Mouse (Mus musculus) layer of hippocampus, postnatal 36 days (tissue): Measurements from ENCODE around the gene Tmem104. TPM values are rescaled to one million over a fixed set of nuclear protein-coding genes. Genes with fewer than 3 reads are reported as not detected.

Source experiments
- DNase-seq, 2 experiments: peaks; one replicate each; pipeline ENCODE4 v3.0.0; 2022
- total RNA-seq, 2 experiments: library from RNA; stranded (reverse); gene quantifications; 2 replicates each; pipeline ENCODE4 v1.2.3; 2021

Gene Tmem104
- total RNA-seq, 2 experiments from 2014 or later, result 16.7 to 19.1 TPM

DNA sequence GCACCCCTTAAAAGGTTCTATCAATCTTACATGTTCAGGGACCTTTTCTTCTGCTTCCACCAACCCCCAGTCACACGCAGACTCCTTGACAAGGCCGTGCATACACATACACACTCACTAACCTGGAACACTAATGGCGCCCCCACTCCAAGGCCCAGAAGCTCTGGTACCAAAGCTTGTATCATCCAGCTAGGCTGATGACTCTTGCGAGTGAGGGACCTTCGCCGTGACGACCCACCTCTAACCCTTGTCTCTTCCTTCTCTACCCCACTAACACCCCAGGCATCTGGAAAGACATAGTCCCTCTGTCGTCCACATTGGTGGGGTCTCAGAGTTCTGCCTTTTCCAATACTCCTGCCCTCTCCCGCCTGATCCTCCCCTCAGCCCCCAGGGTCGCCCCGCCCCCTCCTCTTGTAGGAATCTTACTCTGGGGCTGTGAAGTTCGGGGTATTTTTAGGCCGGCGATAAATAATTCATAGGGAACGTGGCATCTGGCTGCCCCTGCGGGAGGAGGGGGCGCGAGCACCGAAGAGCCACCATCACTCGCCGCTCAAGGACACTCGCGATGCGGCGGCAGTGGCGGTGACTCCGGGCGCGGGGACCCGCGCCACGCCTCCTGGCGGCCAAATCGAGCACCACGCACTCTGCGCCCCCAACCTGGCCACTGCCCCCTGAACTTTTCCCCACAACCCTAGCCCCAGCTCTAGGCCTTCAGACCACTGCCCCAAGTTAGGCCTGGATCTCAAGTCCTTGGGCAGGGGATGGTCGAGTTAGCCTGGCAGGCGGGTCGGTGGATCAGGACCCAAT, 77.8 kb downstream of the Tmem104 start:
- no peak for DNase-seq

DNA sequence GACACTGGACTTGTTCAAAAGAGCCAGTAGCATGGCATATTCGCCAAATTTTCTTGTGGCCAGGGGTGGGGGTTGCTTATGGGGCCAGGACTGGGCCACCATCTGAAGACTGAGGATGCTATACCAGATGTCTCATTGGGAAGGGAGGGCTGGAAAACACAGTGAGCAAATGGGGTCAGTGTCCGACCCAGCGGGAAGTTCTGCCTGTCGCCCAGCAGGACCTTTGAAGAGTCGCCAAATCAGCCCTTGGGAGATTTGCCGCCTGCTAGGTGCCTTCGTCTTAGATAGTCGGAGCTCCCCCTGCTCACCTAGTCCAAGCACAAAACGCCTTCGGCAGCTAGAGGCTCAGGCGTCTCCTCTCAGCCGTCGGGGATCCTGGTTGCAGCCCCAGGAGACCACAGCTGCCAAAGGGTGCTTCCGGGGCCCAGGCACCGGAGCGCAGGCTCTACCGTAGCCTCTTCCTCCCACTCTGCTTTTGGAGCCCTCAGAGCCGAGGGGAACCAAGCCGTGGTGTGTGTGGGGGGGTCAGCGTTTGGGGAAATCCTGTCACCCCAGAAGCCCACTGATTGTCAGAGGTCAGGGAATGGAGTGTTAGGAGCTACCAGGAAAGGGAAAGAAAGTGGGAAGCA, 78.6 kb downstream of the Tmem104 start:
- DNase-seq, result no peak

DNA sequence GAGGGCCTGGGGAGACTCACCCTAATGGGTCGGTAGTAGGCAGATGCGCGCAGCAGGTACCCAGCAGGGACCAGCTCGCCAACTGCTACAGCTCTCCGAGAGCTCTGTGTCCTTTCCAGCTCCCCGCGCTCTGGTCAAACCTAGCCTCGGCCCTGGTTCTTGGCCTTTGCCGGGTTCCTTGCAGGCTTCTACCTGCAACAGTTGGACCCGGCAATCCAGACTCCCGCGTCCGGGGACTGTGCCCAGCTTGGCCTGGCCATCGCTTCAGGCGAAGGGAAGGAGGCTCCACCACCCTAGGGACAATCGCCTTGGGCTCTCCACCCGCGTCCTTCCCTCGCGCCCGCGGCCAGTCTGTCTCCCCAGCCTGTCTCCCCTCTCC, 79.1 kb downstream of the Tmem104 start:
- DNase-seq, result no peak

DNA sequence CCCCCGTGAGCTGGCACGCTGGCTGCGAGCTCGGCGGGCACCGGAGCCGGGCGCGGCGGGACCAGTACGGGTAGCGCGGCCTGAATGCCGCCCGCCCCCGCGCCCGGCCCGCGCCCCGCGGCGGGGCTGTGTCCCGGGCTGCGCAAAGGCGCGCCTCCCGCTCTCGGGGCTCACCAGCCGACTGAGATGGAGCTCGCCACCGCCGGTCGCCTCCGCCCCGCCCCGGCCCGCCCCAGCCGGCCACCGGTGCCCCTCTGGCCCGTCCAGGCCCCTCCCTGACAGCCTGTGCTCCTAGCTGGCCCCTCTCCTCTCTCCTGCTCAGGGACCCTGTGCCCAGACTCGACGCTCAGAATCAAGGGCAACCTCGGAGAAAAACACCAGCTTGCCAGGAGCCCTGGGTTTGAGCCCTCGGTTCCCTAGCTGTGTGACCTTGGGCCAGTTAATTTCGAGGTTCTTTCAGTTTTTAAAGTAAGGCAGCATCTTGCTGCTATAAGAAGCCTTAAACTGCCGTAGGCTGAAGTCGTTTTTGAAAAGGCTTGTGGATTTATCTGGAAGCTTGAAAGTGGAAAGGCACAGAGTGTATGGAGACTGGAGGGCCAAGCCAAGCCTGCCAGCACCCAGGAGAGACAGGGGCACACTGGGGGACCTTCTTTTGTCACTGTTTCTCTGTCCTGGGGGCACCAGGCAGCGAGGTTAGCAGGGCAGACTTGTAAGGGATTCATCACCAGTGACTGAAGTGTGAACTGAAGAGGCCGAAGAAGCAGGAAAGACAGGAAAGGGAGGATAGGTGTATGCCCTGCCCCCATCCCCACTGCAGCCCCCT, 80.0 kb downstream of the Tmem104 start, which contains the start of gene Grin2c:
TSS of gene Grin2c (minus strand) at position 183 of the 823 bp plus-strand sequence.
- no peak for DNase-seq

DNA sequence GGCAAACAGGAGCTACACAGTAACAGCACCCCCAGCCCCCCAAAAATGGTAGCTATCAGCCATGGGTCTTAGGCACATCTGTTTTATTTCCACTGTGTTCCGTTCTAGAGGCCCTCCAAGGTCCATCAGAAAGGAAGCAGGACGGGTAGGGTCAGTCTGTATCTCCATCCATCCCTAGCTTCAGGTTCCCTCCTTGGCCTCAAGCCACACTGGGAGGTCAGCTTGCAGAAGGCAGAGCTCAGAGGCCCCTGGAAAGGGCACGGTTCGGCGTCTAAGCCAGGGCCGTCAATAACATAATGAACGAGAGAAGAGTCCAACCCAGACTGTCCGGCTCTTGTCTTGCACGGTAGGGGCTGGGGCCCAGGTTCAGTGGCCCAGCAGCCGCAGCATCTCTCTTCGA, 80.7 kb downstream of the Tmem104 start:
- DNase-seq, result no peak

DNA sequence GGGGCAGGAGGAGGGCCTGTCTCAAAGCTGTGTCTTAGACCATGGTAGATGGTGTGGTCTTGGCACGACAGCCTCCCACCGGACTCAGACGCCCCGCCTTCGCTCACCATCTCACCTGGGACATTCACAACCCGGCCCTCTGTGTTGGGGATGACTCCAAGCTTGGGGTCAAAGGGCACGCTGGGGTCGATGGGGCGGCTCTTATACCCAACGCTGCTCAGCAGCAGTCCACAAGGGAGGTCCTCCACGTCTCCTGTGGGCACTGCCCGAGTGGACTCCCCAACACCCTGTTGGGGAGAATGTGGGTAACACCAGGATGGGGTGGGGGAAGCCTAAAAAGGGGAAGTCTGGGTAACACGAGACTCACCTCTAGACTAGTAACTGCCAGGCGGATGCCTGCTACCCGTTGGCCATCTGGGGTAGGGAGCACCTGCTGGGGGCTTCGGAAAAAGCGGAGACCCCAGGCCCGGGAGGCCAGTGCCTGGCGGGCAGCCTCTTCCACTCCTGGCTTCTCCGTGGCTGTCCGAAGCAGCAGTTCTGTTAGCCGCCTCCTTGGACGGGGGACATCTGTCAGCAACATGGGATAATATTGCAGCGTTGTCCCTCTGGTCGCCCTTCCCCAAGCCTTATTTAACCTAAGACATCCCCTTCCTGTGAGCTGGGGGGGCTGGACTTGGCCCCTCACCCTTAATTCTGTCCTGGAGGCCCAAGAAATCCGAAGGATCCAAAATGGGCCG, 82.2 kb downstream of the Tmem104 start:
- no peak for DNase-seq

DNA sequence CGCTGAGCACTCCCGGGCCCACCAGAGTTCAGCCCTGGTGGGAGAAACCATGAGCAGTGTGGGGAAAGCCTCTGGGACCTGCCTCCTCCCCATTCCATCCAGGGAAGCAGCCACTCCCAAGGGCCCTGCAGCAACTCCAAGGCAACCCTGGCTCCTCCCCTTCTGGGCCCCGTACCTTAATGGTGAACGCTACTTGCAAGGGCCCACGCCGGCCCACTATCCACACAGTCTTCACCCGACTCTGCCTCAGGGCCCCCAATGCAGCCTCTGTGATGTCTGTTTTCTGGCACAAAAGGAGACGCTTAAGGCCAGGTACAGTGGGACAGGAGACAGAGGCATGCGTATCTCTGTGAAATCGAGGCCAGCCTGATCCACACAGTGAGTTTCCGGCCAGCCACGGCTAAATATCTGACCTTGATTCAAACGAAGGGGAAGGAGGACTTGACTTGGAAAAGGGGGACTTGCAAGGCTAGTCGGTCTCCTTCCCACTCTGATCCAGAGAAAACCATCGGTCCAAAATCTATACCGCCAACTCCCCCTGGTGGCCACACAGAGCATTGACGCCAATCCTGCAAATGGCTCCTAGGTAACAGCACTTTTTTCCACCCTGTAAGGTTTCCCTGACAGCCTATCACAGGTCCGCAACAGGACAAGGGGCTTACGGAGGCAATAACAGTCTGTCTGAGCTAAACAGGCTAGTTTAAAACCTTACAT, 83.0 kb downstream of the Tmem104 start:
- DNase-seq, result peak; percentile 80 to 85

DNA sequence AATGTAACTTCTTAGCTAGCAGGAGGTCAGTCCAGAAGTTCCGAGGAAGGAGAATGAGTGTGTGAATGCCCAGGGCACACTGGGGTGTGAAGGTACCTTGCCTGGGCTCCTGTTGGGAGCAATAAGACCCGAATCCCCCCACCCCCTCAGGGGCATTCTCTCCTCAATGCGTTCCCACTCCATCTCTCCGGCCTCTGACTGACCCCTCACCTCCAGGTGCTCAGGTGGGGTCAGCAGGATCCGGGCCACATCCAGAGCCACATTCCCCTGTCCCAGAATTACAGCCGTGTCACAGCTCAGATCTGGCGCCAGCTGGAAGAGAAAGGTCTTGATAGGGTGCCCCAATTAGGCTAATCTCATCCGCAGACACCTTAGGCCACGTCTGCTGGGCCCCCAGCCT, 83.8 kb downstream of the Tmem104 start:
- no peak for DNase-seq

DNA sequence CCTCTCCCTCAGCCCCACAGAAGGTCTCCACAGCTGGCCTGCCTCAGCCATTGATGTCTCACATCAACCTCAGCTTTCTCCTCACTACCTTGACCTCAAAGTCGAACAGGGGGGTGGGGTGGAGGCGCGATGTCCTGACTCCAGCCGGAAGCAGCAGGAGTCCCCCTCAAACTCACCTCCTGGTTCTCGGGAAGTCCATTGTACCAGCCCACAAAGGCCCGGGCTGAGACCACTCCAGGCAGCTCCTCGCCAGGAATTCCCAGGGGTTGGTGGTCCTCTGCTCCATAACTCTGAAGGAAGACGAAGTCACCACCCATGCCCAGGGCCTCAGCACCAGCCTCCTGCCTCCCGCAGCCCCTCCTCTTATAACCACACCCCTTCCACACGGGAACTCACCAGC, 84.2 kb downstream of the Tmem104 start:
- DNase-seq, result no peak

DNA sequence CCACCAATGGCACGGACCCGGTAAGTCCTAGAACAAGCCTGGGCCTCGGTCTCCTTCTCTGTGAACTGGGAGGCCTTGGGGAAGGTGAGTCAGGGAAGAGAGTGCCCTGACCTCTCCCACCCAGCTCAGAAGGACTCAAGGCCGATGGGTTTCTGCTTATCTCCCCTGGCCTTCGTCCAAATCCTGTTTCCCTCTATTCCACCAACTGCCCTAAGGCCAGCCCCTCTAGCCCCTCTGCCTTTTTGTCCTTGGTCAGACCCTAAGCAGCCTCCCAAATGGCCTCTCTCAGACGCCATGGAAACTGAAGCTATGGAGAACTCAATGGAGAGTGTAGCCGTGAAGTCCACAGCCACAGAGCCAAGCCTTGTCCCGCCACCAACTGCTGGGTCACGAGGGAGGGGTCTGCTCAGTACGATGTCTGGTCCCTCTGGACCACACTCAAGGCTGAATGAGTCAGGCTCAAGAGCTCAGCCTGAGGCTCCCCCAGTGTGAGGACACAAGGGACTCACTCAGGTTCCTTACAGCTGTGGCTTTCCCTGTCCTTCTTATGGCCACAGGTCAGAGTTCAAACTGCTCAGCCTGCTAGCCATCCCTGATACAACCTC, 85.7 kb downstream of the Tmem104 start:
- no peak for DNase-seq

DNA sequence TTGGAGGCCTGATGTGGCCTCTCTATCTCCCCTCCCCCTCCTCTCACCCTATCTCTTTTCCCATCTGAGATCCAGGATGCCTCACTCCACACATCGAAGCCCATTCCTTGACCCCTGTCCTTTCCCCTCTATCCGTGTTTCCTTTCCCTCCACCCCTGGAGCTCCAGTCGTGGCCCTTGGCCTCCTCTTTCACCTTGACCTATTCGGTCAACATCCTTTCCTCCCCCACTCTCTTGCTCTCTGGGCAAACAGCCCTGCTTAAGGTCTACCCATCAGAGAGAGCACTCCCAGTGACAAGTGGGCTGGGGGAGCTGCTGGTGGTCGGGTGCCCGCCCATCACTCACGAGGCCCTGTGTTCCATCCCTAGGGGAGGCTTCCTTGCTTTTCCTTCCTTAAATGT, 86.4 kb downstream of the Tmem104 start:
- no peak for DNase-seq

DNA sequence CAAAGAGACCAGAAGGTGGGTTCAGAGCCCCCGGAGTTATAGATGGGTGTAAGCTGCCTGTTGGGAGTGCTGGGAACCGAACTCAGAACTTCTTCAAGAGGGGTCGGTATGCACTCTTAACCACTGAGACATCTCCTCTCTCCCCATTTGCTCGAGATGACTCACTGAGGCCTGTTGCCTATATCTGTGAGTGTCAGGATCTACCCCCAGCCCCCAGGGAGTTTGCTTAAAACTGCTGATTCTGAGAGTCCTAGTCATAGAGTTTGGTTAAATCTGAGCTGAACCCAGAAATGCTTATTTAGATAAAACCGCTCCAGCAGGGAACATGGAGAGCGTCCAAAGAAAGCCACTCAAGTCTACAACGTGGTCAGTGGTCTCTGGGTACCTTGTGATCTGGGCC, 86.9 kb downstream of the Tmem104 start:
- no peak for DNase-seq

DNA sequence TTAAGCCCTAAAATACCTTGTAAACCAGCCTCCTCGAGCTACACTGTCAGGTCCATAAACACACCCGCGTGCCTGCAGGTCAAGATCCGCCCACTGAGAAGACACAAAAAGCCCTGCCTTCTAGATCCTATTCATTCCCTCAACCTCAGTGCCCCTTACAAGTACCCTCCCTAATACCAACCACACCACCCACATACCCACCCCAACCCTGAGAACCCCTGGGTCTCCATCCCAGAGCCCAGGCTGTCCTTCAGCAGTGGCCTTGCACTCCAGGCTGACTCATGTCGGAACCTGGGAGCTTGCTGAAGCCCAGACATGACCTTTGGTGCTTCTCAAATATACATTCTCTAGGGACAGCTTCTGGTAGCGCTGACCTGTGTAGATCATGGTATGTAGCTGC, 87.5 kb downstream of the Tmem104 start:
- no peak for DNase-seq

DNA sequence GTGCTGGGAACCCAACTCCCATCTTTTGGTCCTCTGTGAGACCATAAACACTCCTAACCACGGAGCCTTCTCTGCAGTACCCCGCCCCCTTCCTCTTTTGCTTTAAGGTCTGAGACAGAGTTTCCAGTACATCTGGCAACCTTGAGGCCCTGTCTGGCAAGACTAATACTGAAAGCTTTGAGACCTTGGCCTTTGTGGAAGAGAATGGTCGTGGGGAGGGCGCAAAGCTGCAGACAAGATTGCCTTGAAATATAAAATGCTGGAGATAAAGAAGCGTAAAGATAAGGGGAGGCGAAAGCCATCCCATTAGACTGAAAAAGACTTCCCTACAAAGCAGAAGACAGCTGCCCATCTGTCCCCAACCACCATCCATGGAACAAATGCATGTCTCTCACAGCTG, 88.2 kb downstream of the Tmem104 start:
- DNase-seq, result no peak

DNA sequence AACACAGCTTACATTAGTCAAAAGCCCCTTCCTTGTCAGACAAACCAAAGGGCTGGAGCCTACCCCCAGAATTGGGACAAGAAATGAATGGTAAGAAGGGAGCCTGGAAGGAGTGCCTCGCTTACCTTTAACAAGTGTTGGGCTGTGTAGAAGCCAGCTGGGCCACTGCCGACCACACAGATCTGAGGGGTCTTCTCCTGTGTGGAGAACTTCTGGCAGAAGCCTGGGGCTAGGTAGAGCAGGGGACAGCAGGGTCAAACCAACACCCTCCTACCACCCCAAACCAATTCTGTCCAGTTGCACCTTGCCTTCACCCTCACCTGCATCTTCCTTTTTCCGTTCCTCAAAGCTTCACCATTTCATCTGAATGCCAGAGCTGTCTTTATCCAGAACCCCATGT, 88.7 kb downstream of the Tmem104 start:
- DNase-seq, result no peak

DNA sequence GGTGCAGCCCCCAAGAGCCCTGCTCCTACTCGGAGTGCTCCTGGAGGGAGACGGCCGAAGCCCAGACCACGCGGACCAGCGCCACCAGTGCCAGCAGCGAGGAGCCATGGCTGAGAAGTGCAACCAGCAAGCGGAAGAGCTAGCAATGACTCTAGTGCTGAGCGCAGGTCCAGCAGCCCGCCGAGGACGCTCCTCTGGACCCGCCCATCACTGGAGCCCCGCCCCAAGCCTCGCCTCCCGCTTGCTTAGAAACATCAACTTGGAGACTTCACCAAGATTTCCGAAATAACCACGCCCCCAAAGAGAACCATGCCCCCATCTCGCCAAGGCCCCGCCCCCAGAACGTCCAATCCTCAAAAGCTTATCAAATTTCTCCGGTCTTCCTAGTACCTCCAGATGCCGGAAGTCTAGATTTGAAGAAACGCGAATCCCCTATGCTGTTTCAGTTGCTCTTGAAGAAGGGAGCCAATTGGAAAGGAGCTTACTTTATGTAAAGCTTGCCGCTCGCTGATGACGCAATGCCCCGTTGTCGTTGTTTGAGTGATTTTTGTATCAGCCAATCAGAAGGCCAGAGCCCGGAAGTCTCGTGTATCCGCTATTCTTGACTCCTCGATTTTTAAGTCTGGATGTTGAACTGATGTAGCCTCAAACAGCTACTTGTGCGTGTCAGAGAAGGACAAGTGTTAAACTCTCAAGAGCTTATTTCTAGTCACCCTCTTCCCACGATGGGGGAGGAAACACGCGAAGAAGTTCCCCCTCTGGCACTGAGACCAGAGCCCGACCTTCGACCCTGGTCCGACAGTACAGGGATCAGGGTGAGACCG, 89.7 kb downstream of the Tmem104 start, which contains the start of gene Fdxr:
TSS of gene Fdxr (minus strand) at position 271 of the 824 bp plus-strand sequence.
- DNase-seq, result peak; percentile 94 to 95

DNA sequence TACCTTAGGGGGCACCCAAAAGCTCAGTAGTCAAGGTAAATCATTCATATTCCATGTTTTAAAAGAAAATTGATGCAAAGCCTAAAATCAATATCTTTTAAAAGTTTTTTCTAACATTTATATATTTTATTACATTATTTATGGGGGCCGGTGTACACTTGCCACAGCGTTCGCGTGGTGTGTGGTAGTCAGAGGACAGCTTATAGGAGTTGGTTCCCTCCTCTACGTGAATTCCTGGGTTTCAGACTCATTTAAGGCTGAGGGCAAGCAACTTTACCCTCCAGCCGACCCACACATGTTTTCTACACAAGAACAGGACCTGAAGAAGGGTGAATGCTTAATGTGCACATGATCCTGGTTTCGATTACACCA, 90.3 kb downstream of the Tmem104 start:
- no peak for DNase-seq

DNA sequence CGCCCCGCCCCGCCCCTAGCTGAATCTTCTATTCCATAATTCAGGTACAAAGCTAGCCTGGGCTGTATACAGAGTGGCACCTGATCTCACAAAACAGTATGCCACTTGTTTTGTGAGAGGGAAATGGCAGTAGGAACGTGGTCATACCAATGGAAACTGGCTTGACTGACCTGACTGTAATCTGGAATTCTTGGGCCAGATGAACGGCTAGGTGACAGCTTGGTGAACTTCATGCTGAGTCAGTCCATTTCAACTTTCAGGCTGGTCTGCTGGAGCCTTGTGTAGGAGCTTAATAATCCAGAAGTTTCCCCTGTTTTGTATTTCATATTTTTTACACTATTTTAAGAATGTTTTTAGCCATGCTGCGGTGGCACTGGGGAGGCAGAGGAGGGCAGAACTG, 90.9 kb downstream of the Tmem104 start:
- DNase-seq, result no peak

DNA sequence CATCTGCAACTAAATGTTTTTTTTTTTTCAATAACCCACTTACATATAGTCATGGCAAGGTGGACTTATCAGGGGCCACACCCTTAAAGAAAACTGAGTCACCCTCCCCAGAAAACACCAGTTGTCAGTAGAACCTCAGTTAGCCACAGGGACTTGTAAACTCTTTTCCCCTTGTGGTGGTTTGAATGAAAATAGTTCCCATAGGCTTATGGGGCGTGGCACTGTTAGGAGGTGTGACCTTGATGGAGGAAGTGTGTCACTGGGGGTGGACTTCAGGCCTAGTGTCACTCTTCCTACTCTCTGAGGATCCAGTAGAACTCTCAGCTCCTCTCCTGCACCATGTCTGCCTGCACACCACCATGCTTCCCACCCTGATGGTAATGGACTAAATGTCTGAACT, 92.4 kb downstream of the Tmem104 start:
- DNase-seq, result no peak

DNA sequence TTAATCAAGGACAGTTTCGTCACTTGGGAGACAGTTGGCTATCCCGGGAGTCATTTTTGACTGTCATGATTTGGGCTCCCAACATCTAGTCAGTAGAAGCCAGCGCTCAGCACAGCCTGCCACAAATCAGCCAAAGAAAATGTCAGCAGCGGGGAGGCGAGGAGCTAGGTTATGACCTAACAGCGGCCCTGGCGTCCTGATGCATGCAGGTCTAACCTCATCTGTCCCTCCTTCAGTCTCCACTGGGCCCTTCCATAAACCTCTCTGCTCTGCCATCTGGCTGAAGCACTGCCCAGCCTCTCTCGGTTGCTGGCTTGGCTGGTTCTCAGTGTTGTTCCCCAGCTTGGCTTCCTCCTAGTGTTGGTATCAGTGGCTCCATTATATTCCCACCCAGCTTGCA, 95.0 kb downstream of the Tmem104 start:
- DNase-seq, result peak; percentile 52 to 57
